Mouse (Mus musculus): Measurements from ENCODE around the gene Gnptab. TPM values are rescaled to one million over a fixed set of nuclear protein-coding genes. Genes with fewer than 3 reads are reported as not detected.
A peak's percentile ranks its signal among the peaks of the same experiment; 100 is the strongest.

Gnptab gene
- polyA plus RNA-seq (2015; fragmentation: Nextera tagmentation; extraction: Ambion mirVana): 13.9 and 15.5 TPM in 2 replicates

- peak within 1 kb of the TSS; percentile 87 for H3K9ac ChIP-seq
- peak within 1 kb of the TSS; percentile 82 for H3K27ac ChIP-seq (replicated peaks)
- H3K4me1 ChIP-seq (replicated peaks): peaks cover 26% of the 10 kb centered on the region
- peak within 1 kb of the TSS; percentile 81 for H3K4me3 ChIP-seq
- no peaks in the 10 kb centered on the region for H3K27me3 ChIP-seq
- peak; percentile 91 for ATAC-seq (ENCODE audit: low read depth)
- H3K9me3 ChIP-seq: no peaks in the 10 kb centered on the region
- peak within 1 kb of the TSS; percentile 83 for H3K4me2 ChIP-seq
- no peaks in the 10 kb centered on the region for H3K36me3 ChIP-seq
- WGBS: under 1% methylated on average over 87 of the region's 87 CpGs
Measured at GRCm38 (mm10) chr10:88379013-88379885, at the start of gene Gnptab, which contains the start of gene Dram1. Gnptab (plus strand) TSS chr10:88379132. Dram1 (minus strand) TSS chr10:88379080.

- no peak overlapping the region for H3K4me3 ChIP-seq
- no peak overlapping the region for H3K4me2 ChIP-seq
- no peaks in the 10 kb centered on the region for H3K36me3 ChIP-seq
- no peaks in the 10 kb centered on the region for H3K4me1 ChIP-seq (replicated peaks)
- no peak overlapping the region for H3K27ac ChIP-seq (replicated peaks)
- H3K9me3 ChIP-seq: no peaks in the 10 kb centered on the region
- H3K9ac ChIP-seq: no peak overlapping the region
- H3K27me3 ChIP-seq: no peaks in the 10 kb centered on the region
- WGBS: 38% methylated on average over 5 of the region's 5 CpGs
- no peak for ATAC-seq (ENCODE audit: low read depth)
Measured at GRCm38 (mm10) chr10:88330695-88331094, 48.2 kb upstream of the Gnptab start.

GRCm38 (mm10) chr10:88340660-88341059 lies 38.3 kb upstream of the Gnptab start:
- Histone ChIP-seq H3K4me1 (replicated peaks) (no peaks in the 10 kb centered on the region), H3K4me2 (no peak overlapping the region), H3K9ac (no peak overlapping the region), H3K4me3 (no peak overlapping the region), H3K36me3 (no peaks in the 10 kb centered on the region), H3K27ac (replicated peaks) (no peak overlapping the region), H3K9me3 (no peaks in the 10 kb centered on the region), H3K27me3 (no peaks in the 10 kb centered on the region)
- 91% methylated on average over 9 of the region's 9 CpGs for WGBS
- ATAC-seq (ENCODE audit: low read depth): no peak

- Histone ChIP-seq H3K4me2 (no peak overlapping the region), H3K9me3 (no peaks in the 10 kb centered on the region), H3K9ac (no peak overlapping the region), H3K36me3 (no peaks in the 10 kb centered on the region), H3K4me3 (no peak overlapping the region), H3K4me1 (replicated peaks) (no peaks in the 10 kb centered on the region), H3K27ac (replicated peaks) (no peak overlapping the region), H3K27me3 (no peaks in the 10 kb centered on the region)
- 91% methylated on average over 6 of the region's 6 CpGs for WGBS
- no peak for ATAC-seq (ENCODE audit: low read depth)
Measured at GRCm38 (mm10) chr10:88341368-88341767, 37.6 kb upstream of the Gnptab start.

- Histone ChIP-seq H3K27ac (replicated peaks) (no peak overlapping the region), H3K27me3 (no peaks in the 10 kb centered on the region), H3K4me3 (no peak overlapping the region), H3K4me1 (replicated peaks) (no peaks in the 10 kb centered on the region), H3K36me3 (no peaks in the 10 kb centered on the region), H3K9ac (no peak overlapping the region), H3K4me2 (no peak overlapping the region), H3K9me3 (no peaks in the 10 kb centered on the region)
- 77% methylated on average over 11 of the region's 11 CpGs for WGBS
- ATAC-seq (ENCODE audit: low read depth): no peak
Measured at GRCm38 (mm10) chr10:88345899-88346401, 33.0 kb upstream of the Gnptab start.

GRCm38 (mm10) chr10:88346454-88347245 lies 32.3 kb upstream of the Gnptab start:
- no peaks in the 10 kb centered on the region for H3K4me1 ChIP-seq (replicated peaks)
- no peak for ATAC-seq (ENCODE audit: low read depth)
- H3K4me2 ChIP-seq: no peak overlapping the region
- H3K27me3 ChIP-seq: no peaks in the 10 kb centered on the region
- no peaks in the 10 kb centered on the region for H3K36me3 ChIP-seq
- H3K4me3 ChIP-seq: no peak overlapping the region
- no peak overlapping the region for H3K27ac ChIP-seq (replicated peaks)
- H3K9me3 ChIP-seq: no peaks in the 10 kb centered on the region
- no peak overlapping the region for H3K9ac ChIP-seq
- WGBS: 86% methylated on average over 12 of the region's 12 CpGs

- H3K4me2 ChIP-seq: no peak overlapping the region
- no peak for ATAC-seq (ENCODE audit: low read depth)
- no peaks in the 10 kb centered on the region for H3K9me3 ChIP-seq
- H3K27me3 ChIP-seq: no peaks in the 10 kb centered on the region
- WGBS: 9% methylated on average over 8 of the region's 8 CpGs
- no peak overlapping the region for H3K27ac ChIP-seq (replicated peaks)
- no peak overlapping the region for H3K9ac ChIP-seq
- no peaks in the 10 kb centered on the region for H3K36me3 ChIP-seq
- no peak overlapping the region for H3K4me3 ChIP-seq
- no peaks in the 10 kb centered on the region for H3K4me1 ChIP-seq (replicated peaks)
Measured at GRCm38 (mm10) chr10:88349800-88350199, 29.1 kb upstream of the Gnptab start.

GRCm38 (mm10) chr10:88350687-88351086 lies 28.2 kb upstream of the Gnptab start:
- H3K36me3 ChIP-seq: no peaks in the 10 kb centered on the region
- H3K4me3 ChIP-seq: no peak overlapping the region
- H3K4me1 ChIP-seq (replicated peaks): no peaks in the 10 kb centered on the region
- peaks cover 4% of the 10 kb centered on the region; the same call in 1 of the 2 replicates for H3K27me3 ChIP-seq
- no peaks in the 10 kb centered on the region for H3K9me3 ChIP-seq
- no peak overlapping the region for H3K27ac ChIP-seq (replicated peaks)
- H3K4me2 ChIP-seq: no peak overlapping the region
- ATAC-seq (ENCODE audit: low read depth): no peak
- H3K9ac ChIP-seq: no peak overlapping the region
- 67% methylated on average over 2 of the region's 2 CpGs for WGBS

- Histone ChIP-seq H3K27me3 (peaks cover 12% of the 10 kb centered on the region), H3K4me3 (no peak overlapping the region), H3K4me1 (replicated peaks) (peaks cover 3% of the 10 kb centered on the region), H3K27ac (replicated peaks) (no peak overlapping the region), H3K36me3 (no peaks in the 10 kb centered on the region), H3K4me2 (no peak overlapping the region), H3K9me3 (no peaks in the 10 kb centered on the region), H3K9ac (no peak overlapping the region)
- 71% methylated on average over 5 of the region's 5 CpGs for whole genome bisulfite sequencing
- no peak for ATAC-seq (ENCODE audit: low read depth)
Measured at GRCm38 (mm10) chr10:88351411-88352103, 27.4 kb upstream of the Gnptab start.

- no peak overlapping the region for H3K27ac ChIP-seq (replicated peaks)
- WGBS: 91% methylated on average over 2 of the region's 2 CpGs
- ATAC-seq (ENCODE audit: low read depth): no peak
- peaks cover 21% of the 10 kb centered on the region for H3K27me3 ChIP-seq
- no peak overlapping the region for H3K9ac ChIP-seq
- H3K9me3 ChIP-seq: no peaks in the 10 kb centered on the region
- H3K4me2 ChIP-seq: no peak overlapping the region
- H3K36me3 ChIP-seq: no peaks in the 10 kb centered on the region
- peaks cover 10% of the 10 kb centered on the region for H3K4me1 ChIP-seq (replicated peaks)
- H3K4me3 ChIP-seq: no peak overlapping the region
Measured at GRCm38 (mm10) chr10:88352549-88352948, 26.4 kb upstream of the Gnptab start.

GRCm38 (mm10) chr10:88354599-88354998 lies 24.3 kb upstream of the Gnptab start:
- Histone ChIP-seq H3K4me3 (no peak overlapping the region), H3K9me3 (no peaks in the 10 kb centered on the region; the same call in 1 of the 2 replicates), H3K27ac (replicated peaks) (no peak overlapping the region), H3K4me1 (replicated peaks) (peaks cover 10% of the 10 kb centered on the region), H3K4me2 (no peak overlapping the region), H3K27me3 (peaks cover 31% of the 10 kb centered on the region), H3K9ac (no peak overlapping the region), H3K36me3 (no peaks in the 10 kb centered on the region)
- ATAC-seq (ENCODE audit: low read depth): no peak
- 72% methylated on average over 5 of the region's 5 CpGs for WGBS

All from neural tube, embryonic 13.5 days (tissue).